Mouse (Mus musculus): ENCODE results near the gene Zscan20. TPM values are rescaled to one million over a fixed set of nuclear protein-coding genes. Genes with fewer than 3 reads are reported as not detected.

Gene Zscan20
- 11.1 TPM for polyA plus RNA-seq (2017; shearing (Covaris generic))

GRCm38 (mm10) chr4:128609925-128610402 is at the start of gene Zscan20:
Zscan20 (minus strand) TSS chr4:128610098.

GRCm38 (mm10) chr4:128654505-128655381 is 44.8 kb upstream of the Zscan20 start, which contains the start of gene Phc2:
Phc2 (plus strand) TSS chr4:128654702.

GRCm38 (mm10) chr4:128618246-128618911 is 8.5 kb upstream of the Zscan20 start, which contains the start of gene Tlr12:
Tlr12 (minus strand) TSS chr4:128618619.

Other genes starting within 250 kb of the Zscan20 start
- gene Tlr12, start 8.5 kb upstream of the Zscan20 start, polyA plus RNA-seq (2017; shearing (Covaris generic)): 4.2 TPM
- gene Phc2, start 44.6 kb upstream of the Zscan20 start, polyA plus RNA-seq (2017; shearing (Covaris generic)): 131 TPM
- gene A3galt2, start 145.3 kb upstream of the Zscan20 start, polyA plus RNA-seq (2017; shearing (Covaris generic)): 0.13 TPM
- 34.7 TPM for gene Zfp362, start 195.9 kb upstream of the Zscan20 start, polyA plus RNA-seq (2017; shearing (Covaris generic))